Mouse (Mus musculus) ES-E14 (cell line): ENCODE results near the gene Pitpnc1.

ENCODE experiments used
- MAFK ChIP-seq: IDR thresholded peaks from 2 replicates; pipeline ENCODE4 v1.6.1; 2014; ENCODE audit warnings: mild to moderate bottlenecking, low read depth, low read length, inconsistent platforms; ENCODE audit not compliant: insufficient read depth
- ZC3H11A ChIP-seq: IDR thresholded peaks from 2 replicates; pipeline ENCODE4 v1.6.1; 2012; ENCODE audit warnings: low read depth, mild to moderate bottlenecking, inconsistent platforms, low read length, borderline replicate concordance

- TF ChIP-seq ZC3H11A (no peak), MAFK (no peak)
These were observed 147.3 kb downstream of the Pitpnc1 start for GRCm38 (mm10) chr11:107323173-107323572.
